Mouse (Mus musculus) megakaryocyte, embryonic 14.5 days (primary cell): ENCODE measurements around the gene Cbwd1.

Experiments used
- FLI1 ChIP-seq: IDR thresholded peaks from 2 replicates; pipeline ENCODE4 v1.6.1; 2012; ENCODE audit warnings: low read length, inconsistent platforms, mixed read lengths
- GATA1 ChIP-seq: IDR thresholded peaks from 3 replicates; pipeline ENCODE4 v1.6.1; 2012; ENCODE audit warnings: mixed read lengths, low read length, inconsistent platforms, borderline replicate concordance

- TF ChIP-seq GATA1 (no peak), FLI1 (no peak)
These were observed 22.6 kb upstream of the Cbwd1 start for GRCm38 (mm10) chr19:24983857-24984498.
